Mouse (Mus musculus) cerebellum, adult 2 months (tissue): ENCODE data around the gene Pctp. TPM values are rescaled to one million over a fixed set of nuclear protein-coding genes. Genes with fewer than 3 reads are reported as not detected.

Experiments
- DNase-seq, 2 experiments: peaks; one replicate each; pipeline ENCODE4 v3.0.0; 2021
- H3K27ac ChIP-seq: fragments of 200-500 bp; 2 replicates; pipeline ENCODE4 v1.5.1; 2012; ENCODE audit warnings: low read length, control low read depth, inconsistent platforms; ENCODE audit not compliant: insufficient read depth
- H3K27me3 ChIP-seq: fragments of 200-500 bp; 2 replicates; pipeline ENCODE4 v1.6.1; 2012; ENCODE audit warnings: inconsistent platforms, mild to moderate bottlenecking, low read length, moderate library complexity; ENCODE audit not compliant: control insufficient read depth, insufficient read depth
- H3K4me1 ChIP-seq: fragments of 200-500 bp; 2 replicates; pipeline ENCODE4 v1.6.1; 2011; ENCODE audit warnings: low read length; ENCODE audit not compliant: control insufficient read depth, insufficient read depth
- H3K4me3 ChIP-seq: fragments of 200-500 bp; replicated peaks from 2 replicates; pipeline ENCODE3; 2011; ENCODE audit warnings: mild to moderate bottlenecking, low read depth, low read length, control low read depth; ENCODE audit not compliant: insufficient read depth
- CTCF ChIP-seq: fragments of 200-500 bp; IDR thresholded peaks from 2 replicates; pipeline ENCODE4 v1.5.1; 2011; ENCODE audit warnings: low read depth, mild to moderate bottlenecking, control low read depth, low read length, moderate library complexity, borderline replicate concordance; ENCODE audit not compliant: insufficient read depth
- POLR2A ChIP-seq: fragments of 200-500 bp; IDR thresholded peaks from 2 replicates; pipeline ENCODE4 v1.6.1; 2011; ENCODE audit warnings: low read length, control low read depth, borderline replicate concordance; ENCODE audit not compliant: insufficient read depth
- WGBS: fragments of 180-500 bp; shearing (Covaris S2); methylation state at CpG from one replicate; pipeline ENCODE4 v1.1.7; 2018; 5-methylcytosine and 5-hydroxymethylcytosine counted together
- polyA plus RNA-seq: library from polyadenylated mRNA; depleted of rRNA; stranded (reverse); fragments of >200 nt; gene quantifications from 2 replicates; pipeline ENCODE4 v1.2.3, GENCODE M21; 2012; rRNA removed

Pctp gene
- polyA plus RNA-seq, 1 experiment = 2.9 TPM

- H3K27me3 ChIP-seq = no peaks in the 10 kb centered on the region; the same call in 1 of the 2 replicates
- 74% methylated on average over 4 of the region's 4 CpGs for WGBS
- H3K4me1 ChIP-seq = no peaks in the 10 kb centered on the region
- TF ChIP-seq CTCF = no peak
- TF ChIP-seq POLR2A = no peak
- H3K27ac ChIP-seq = no peak overlapping the region
- DNase-seq = no peak
- H3K4me3 ChIP-seq = no peak overlapping the region
Measured at GRCm38 (mm10) chr11:89970726-89971125, 32.0 kb downstream of the Pctp start.

GRCm38 (mm10) chr11:89969131-89969530, 33.6 kb downstream of the Pctp start:
- no peak for TF ChIP-seq CTCF
- TF ChIP-seq POLR2A = no peak
- WGBS = 70% methylated on average over 4 of the region's 4 CpGs
- Histone ChIP-seq H3K4me3 (no peak overlapping the region), H3K27me3 (no peaks in the 10 kb centered on the region; the same call in 1 of the 2 replicates), H3K4me1 (no peaks in the 10 kb centered on the region), H3K27ac (no peak overlapping the region)
- DNase-seq = no peak

- DNase-seq = no peak
- WGBS = 84% methylated on average over 3 of the region's 3 CpGs
- Histone ChIP-seq H3K4me3 (no peak overlapping the region), H3K27ac (no peak overlapping the region), H3K4me1 (no peaks in the 10 kb centered on the region), H3K27me3 (no peaks in the 10 kb centered on the region)
- no peak for TF ChIP-seq POLR2A
- no peak for TF ChIP-seq CTCF
Measured at GRCm38 (mm10) chr11:89950691-89951270, 51.9 kb downstream of the Pctp start.

- WGBS = 54% methylated on average over 4 of the region's 4 CpGs
- no peaks in the 10 kb centered on the region for H3K4me1 ChIP-seq
- H3K27me3 ChIP-seq = no peaks in the 10 kb centered on the region
- TF ChIP-seq CTCF = no peak
- no peak for TF ChIP-seq POLR2A
- no peak overlapping the region for H3K27ac ChIP-seq
- no peak overlapping the region for H3K4me3 ChIP-seq
- no peak for DNase-seq
Measured at GRCm38 (mm10) chr11:89947806-89948205, 54.9 kb downstream of the Pctp start.

- DNase-seq = no peak
- WGBS = 75% methylated on average over 8 of the region's 8 CpGs
- H3K4me3 ChIP-seq = no peak overlapping the region
- no peaks in the 10 kb centered on the region for H3K27me3 ChIP-seq
- TF ChIP-seq POLR2A (no peak), CTCF (no peak)
- no peak overlapping the region for H3K27ac ChIP-seq
- no peaks in the 10 kb centered on the region for H3K4me1 ChIP-seq
Measured at GRCm38 (mm10) chr11:89945159-89945558, 57.5 kb downstream of the Pctp start.

- H3K4me3 ChIP-seq = no peak overlapping the region
- 53% methylated on average over 7 of the region's 7 CpGs for WGBS
- DNase-seq = no peak
- peaks cover 1% of the 10 kb centered on the region; the same call in 1 of the 2 replicates for H3K4me1 ChIP-seq
- no peaks in the 10 kb centered on the region for H3K27me3 ChIP-seq
- H3K27ac ChIP-seq = no peak overlapping the region
- TF ChIP-seq CTCF = no peak
- TF ChIP-seq POLR2A = no peak
Measured at GRCm38 (mm10) chr11:89937241-89937640, 65.5 kb downstream of the Pctp start.

Other genes starting within 250 kb of the Pctp start
- gene Ankfn1, start 225.2 kb downstream of the Pctp start, polyA plus RNA-seq = 1.4 and 2.4 TPM in 2 replicates
- 8.1 and 9.2 TPM in 2 replicates for gene Tmem100, start 27.5 kb upstream of the Pctp start, polyA plus RNA-seq
- gene Gm45716, start 184.8 kb upstream of the Pctp start, polyA plus RNA-seq = 4.9 and 5.0 TPM in 2 replicates
- gene Mmd, start 246.6 kb upstream of the Pctp start, polyA plus RNA-seq = 27.3 and 28.4 TPM in 2 replicates